Mouse (Mus musculus): ENCODE data around the gene Tbc1d17.

Tbc1d17 gene

GRCm38 (mm10) chr7:44868919-44869696, 20.2 kb upstream of the Tbc1d17 start:
- DNase-seq, result peak; percentile 83

- DNase-seq, result no peak
Observed at GRCm38 (mm10) chr7:44868465-44868864, 19.6 kb upstream of the Tbc1d17 start.

- DNase-seq, result no peak
Observed at GRCm38 (mm10) chr7:44867802-44868201, 18.9 kb upstream of the Tbc1d17 start.

- DNase-seq, result no peak
Observed at GRCm38 (mm10) chr7:44867010-44867702, 18.3 kb upstream of the Tbc1d17 start.

- no peak for DNase-seq
Observed at GRCm38 (mm10) chr7:44866276-44867009, 17.6 kb upstream of the Tbc1d17 start.

- no peak for DNase-seq
Observed at GRCm38 (mm10) chr7:44864595-44865542, 16.0 kb upstream of the Tbc1d17 start.

GRCm38 (mm10) chr7:44863982-44864494, 15.2 kb upstream of the Tbc1d17 start:
- no peak for DNase-seq

GRCm38 (mm10) chr7:44863210-44863609, 14.3 kb upstream of the Tbc1d17 start:
- DNase-seq, result no peak

- no peak for DNase-seq
Observed at GRCm38 (mm10) chr7:44862434-44862833, 13.6 kb upstream of the Tbc1d17 start.

GRCm38 (mm10) chr7:44861429-44861816, 12.5 kb upstream of the Tbc1d17 start:
- DNase-seq, result no peak

- DNase-seq, result peak; percentile 84
Observed at GRCm38 (mm10) chr7:44860576-44861428, 11.9 kb upstream of the Tbc1d17 start.

- no peak for DNase-seq
Observed at GRCm38 (mm10) chr7:44859896-44860295, 11.0 kb upstream of the Tbc1d17 start.

GRCm38 (mm10) chr7:44857905-44858304, 9.0 kb upstream of the Tbc1d17 start:
- peak; percentile 59 for DNase-seq

GRCm38 (mm10) chr7:44857042-44857552, 8.2 kb upstream of the Tbc1d17 start, which contains the start of gene Pnkp:
Gene Pnkp (plus strand): TSS chr7:44857139.
- DNase-seq, result peak; percentile 93

- no peak for DNase-seq
Observed at GRCm38 (mm10) chr7:44856265-44856916, 7.5 kb upstream of the Tbc1d17 start.

GRCm38 (mm10) chr7:44855036-44855435, 6.2 kb upstream of the Tbc1d17 start:
- DNase-seq, result no peak

GRCm38 (mm10) chr7:44854356-44855031, 5.6 kb upstream of the Tbc1d17 start:
- DNase-seq, result peak; percentile 88

- no peak for DNase-seq
Observed at GRCm38 (mm10) chr7:44853596-44854355, 4.9 kb upstream of the Tbc1d17 start.

- no peak for DNase-seq
Observed at GRCm38 (mm10) chr7:44853065-44853464, 4.2 kb upstream of the Tbc1d17 start.
